Mouse (Mus musculus) liver, embryonic 15.5 days (tissue): ENCODE data around the gene Hoxd8. TPM values are rescaled to one million over a fixed set of nuclear protein-coding genes. Genes with fewer than 3 reads are reported as not detected.

Experiments
- ATAC-seq: fragments of 200-750 bp; cut with Nextera tagmentation; 2 replicates; pipeline ENCODE4 v1.8.0; 2017; ENCODE audit warnings: moderate number of reproducible peaks, mild to moderate bottlenecking, moderate library complexity; ENCODE audit not compliant: insufficient read depth
- H3K27ac ChIP-seq: fragments of 300-500 bp; sonication (generic); replicated peaks from 2 replicates; pipeline ENCODE4 v1.5.1; 2015; ENCODE audit warnings: mild to moderate bottlenecking, inconsistent platforms
- H3K27me3 ChIP-seq: fragments of 300-500 bp; sonication (generic); 2 replicates; pipeline ENCODE4 v1.6.1; 2015; ENCODE audit warnings: mild to moderate bottlenecking, inconsistent platforms
- H3K36me3 ChIP-seq: fragments of 300-500 bp; sonication (generic); replicated peaks from 2 replicates; pipeline ENCODE4 v1.6.1; 2015; ENCODE audit warnings: moderate library complexity, mild to moderate bottlenecking, inconsistent platforms
- H3K4me1 ChIP-seq: fragments of 300-500 bp; sonication (generic); replicated peaks from 2 replicates; pipeline ENCODE4 v1.6.1; 2015; ENCODE audit warnings: inconsistent platforms
- H3K4me2 ChIP-seq: fragments of 300-500 bp; sonication (generic); 2 replicates; pipeline ENCODE4 v1.6.1; 2015; ENCODE audit warnings: moderate library complexity, mild to moderate bottlenecking, inconsistent platforms
- H3K4me3 ChIP-seq: fragments of 300-500 bp; sonication (generic); replicated peaks from 2 replicates; pipeline ENCODE4 v1.5.1; 2015; ENCODE audit warnings: mild to moderate bottlenecking, inconsistent platforms
- H3K9ac ChIP-seq: fragments of 300-500 bp; sonication (generic); 2 replicates; pipeline ENCODE4 v1.6.1; 2015; ENCODE audit warnings: moderate library complexity, mild to moderate bottlenecking, inconsistent platforms
- H3K9me3 ChIP-seq: fragments of 300-500 bp; sonication (generic); replicated peaks from 2 replicates; pipeline ENCODE4 v1.6.1; 2016; ENCODE audit warnings: inconsistent platforms
- WGBS: fragments of 180-500 bp; shearing (Covaris S2); methylation state at CpG from one replicate; pipeline ENCODE4 v1.1.7; 2015; ENCODE audit warnings: mixed read lengths; ENCODE audit not compliant: insufficient replicate concordance; 5-methylcytosine and 5-hydroxymethylcytosine counted together
- polyA plus RNA-seq: library from polyadenylated mRNA; unstranded; fragments of >200 nt; fragmentation: Nextera tagmentation; extraction: Ambion mirVana; gene quantifications from 2 replicates; pipeline ENCODE4 v1.2.1, GENCODE M21; 2015

Gene Hoxd8
- polyA plus RNA-seq, 1 experiment from 2014 or later, result 0.05 TPM

DNA sequence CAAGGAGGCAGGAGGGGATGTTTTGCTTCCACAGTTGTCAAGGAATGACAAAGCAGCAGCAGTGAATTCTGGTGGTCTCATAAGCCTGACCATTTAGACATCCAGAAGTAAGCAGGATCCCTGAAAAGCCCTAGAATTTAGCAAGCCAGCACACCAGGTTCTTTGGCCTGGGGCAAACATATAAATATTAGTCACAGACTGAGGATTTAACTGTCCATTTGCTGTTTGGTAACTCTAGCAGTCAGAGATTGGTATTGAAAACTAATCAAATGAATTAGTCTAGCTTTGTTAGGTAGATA, 37.5 kb downstream of the Hoxd8 start:
- H3K4me2 ChIP-seq, result no peak overlapping the region
- H3K36me3 ChIP-seq, result no peaks in the 10 kb centered on the region
- ATAC-seq, result no peak
- no peak overlapping the region for H3K4me3 ChIP-seq
- H3K9me3 ChIP-seq, result no peaks in the 10 kb centered on the region
- peaks cover 99% of the 10 kb centered on the region for H3K27me3 ChIP-seq
- H3K4me1 ChIP-seq, result no peaks in the 10 kb centered on the region
- no peak overlapping the region for H3K27ac ChIP-seq
- no peak overlapping the region for H3K9ac ChIP-seq

DNA sequence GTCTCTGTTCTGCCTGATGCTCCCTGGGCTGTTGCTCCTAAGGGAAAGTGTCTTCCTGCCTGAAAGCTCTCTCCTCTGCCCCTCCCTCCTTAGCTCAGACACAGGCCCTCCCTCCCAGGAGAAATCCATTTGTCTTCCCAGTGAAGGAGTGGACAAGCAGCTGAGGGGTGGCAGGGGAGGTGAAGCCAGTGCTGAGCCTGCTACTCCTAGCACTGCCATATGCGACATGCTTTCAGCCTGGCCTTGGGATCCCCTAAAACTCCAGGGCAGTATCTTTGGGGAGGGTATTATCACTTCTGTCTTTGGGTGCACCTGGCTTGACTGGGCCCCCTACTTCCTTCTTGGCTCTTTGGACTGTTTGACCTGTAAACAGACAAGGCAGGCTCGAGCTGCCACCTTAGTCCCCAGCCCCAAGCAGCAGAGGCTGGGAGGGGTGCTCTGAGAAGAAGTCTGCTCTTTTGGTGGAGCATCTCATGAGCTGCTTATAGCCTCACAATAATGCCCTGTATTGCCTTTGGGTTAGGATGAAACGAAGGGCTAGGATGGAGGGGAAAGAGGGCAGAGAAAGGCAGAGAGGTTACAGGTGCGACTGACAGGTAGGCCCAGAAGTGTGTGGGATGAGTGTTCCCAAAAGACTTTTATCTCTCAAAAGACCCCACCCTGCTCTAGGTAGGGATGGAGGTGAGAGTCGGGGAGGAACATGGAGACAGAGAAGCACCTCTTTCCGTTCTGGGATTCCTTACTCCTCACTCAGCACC, 41.3 kb downstream of the Hoxd8 start:
- 11% methylated on average over 6 of the region's 6 CpGs for WGBS
- Histone ChIP-seq H3K4me1 (no peaks in the 10 kb centered on the region), H3K4me2 (no peak overlapping the region), H3K9me3 (no peaks in the 10 kb centered on the region), H3K9ac (no peak overlapping the region), H3K4me3 (no peak overlapping the region), H3K27me3 (peaks cover 99% of the 10 kb centered on the region), H3K36me3 (no peaks in the 10 kb centered on the region), H3K27ac (no peak overlapping the region)
- ATAC-seq, result no peak

DNA sequence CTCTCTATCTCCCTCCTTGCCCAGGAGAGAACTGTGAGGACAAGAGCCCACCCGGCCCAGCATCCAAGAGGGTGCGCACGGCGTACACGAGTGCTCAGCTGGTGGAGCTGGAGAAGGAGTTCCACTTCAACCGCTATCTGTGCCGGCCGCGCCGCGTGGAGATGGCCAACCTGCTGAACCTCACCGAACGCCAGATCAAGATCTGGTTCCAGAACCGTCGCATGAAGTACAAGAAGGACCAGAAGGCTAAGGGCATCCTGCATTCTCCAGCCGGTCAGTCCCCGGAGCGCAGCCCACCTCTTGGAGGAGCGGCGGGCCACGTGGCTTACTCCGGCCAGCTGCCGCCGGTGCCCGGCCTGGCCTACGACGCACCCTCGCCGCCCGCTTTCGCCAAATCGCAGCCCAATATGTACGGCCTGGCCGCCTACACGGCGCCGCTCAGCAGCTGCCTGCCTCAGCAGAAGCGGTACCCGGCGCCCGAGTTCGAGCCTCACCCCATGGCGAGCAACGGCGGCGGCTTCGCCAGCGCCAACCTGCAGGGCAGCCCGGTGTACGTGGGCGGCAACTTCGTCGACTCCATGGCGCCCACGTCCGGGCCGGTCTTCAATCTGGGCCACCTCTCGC, 42.0 kb downstream of the Hoxd8 start:
- no peaks in the 10 kb centered on the region for H3K4me1 ChIP-seq
- 6% methylated on average over 58 of the region's 58 CpGs for WGBS
- H3K9me3 ChIP-seq, result no peaks in the 10 kb centered on the region
- H3K4me3 ChIP-seq, result no peak overlapping the region
- no peak overlapping the region for H3K9ac ChIP-seq
- no peak overlapping the region for H3K27ac ChIP-seq
- ATAC-seq, result no peak
- H3K4me2 ChIP-seq, result no peak overlapping the region
- H3K36me3 ChIP-seq, result no peaks in the 10 kb centered on the region
- H3K27me3 ChIP-seq, result peaks cover 99% of the 10 kb centered on the region

DNA sequence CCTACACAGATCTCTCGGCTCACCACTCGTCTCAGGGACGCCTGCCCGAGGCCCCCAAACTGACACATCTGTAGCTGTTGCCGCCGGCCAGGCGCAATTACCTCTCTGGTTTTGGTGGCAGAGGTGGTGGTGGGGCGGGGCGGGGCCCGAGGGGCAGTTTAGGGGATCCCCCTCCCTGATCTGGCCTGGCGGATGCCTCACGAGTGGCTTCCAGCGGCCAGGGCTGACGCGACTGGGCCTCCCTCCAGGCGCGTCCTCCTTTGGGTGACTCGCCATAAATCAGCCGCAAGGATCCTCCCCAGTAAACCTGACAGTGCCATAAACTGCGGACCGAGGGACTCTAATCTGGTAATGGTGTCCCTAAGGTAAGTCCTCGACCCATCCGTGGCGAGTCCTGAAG, 42.6 kb downstream of the Hoxd8 start:
- no peaks in the 10 kb centered on the region for H3K4me1 ChIP-seq
- ATAC-seq, result no peak
- H3K27ac ChIP-seq, result no peak overlapping the region
- H3K9ac ChIP-seq, result no peak overlapping the region
- no peaks in the 10 kb centered on the region for H3K36me3 ChIP-seq
- H3K9me3 ChIP-seq, result no peaks in the 10 kb centered on the region
- H3K4me2 ChIP-seq, result no peak overlapping the region
- H3K4me3 ChIP-seq, result no peak overlapping the region
- WGBS, result 5% methylated on average over 24 of the region's 24 CpGs
- H3K27me3 ChIP-seq, result peaks cover 99% of the 10 kb centered on the region

DNA sequence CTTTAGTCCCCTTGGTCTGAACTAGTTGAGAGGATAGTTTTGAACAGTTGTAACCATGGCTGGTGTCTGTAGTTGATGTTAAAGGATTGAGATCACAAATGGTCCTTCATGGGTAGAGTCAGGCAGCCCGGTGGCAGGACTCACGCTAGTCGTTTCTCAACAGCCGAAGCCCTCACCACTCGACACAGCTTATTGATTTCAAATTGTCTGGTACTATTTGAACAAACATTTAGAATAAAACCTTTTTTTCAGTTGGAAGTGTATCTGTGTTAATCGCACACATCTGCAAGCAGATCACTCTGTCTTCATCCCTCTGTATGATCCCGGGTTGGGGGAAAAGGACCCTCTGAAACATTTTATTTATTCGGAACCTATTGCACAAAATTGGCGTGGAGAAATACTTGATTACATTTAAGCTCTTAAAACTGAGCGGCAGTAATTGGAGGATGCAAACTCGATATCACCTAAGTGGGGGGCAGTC, 43.3 kb downstream of the Hoxd8 start:
- Histone ChIP-seq H3K9me3 (no peaks in the 10 kb centered on the region), H3K9ac (no peak overlapping the region), H3K4me3 (no peak overlapping the region), H3K27me3 (peaks cover 99% of the 10 kb centered on the region), H3K36me3 (no peaks in the 10 kb centered on the region), H3K27ac (no peak overlapping the region), H3K4me2 (no peak overlapping the region), H3K4me1 (no peaks in the 10 kb centered on the region)
- ATAC-seq, result no peak
- WGBS, result 22% methylated on average over 11 of the region's 11 CpGs

DNA sequence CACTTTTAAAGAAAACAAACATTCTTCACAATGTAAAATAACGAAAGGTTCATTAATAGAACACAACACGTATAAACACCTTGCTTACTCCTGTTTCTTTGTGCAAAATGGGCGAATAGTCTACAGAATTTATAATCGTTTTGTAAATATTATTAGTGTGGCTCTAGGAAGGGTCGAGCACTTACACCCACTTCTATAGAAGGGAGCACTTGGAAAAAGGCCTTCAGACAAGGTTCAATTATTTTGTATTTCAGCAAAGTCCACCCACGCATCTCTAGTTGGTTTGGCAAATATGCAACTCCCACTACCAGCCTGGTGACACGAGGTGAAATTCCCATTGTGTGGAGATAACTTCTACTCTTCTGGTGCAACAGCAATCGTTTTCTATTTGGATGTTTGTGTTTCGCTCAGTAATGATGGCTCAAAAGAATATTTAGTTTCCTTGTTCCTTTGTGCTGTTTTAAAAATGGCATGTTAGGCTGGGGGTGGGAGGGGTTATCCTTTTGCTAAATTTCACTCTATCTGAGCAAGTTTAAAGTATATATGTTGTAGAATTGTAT, 44.1 kb downstream of the Hoxd8 start:
- no peak overlapping the region for H3K9ac ChIP-seq
- ATAC-seq, result no peak
- WGBS, result 13% methylated on average over 9 of the region's 9 CpGs
- H3K4me2 ChIP-seq, result no peak overlapping the region
- peaks cover 100% of the 10 kb centered on the region for H3K27me3 ChIP-seq
- H3K4me1 ChIP-seq, result no peaks in the 10 kb centered on the region
- no peaks in the 10 kb centered on the region for H3K9me3 ChIP-seq
- no peak overlapping the region for H3K4me3 ChIP-seq
- H3K27ac ChIP-seq, result no peak overlapping the region
- no peaks in the 10 kb centered on the region for H3K36me3 ChIP-seq

DNA sequence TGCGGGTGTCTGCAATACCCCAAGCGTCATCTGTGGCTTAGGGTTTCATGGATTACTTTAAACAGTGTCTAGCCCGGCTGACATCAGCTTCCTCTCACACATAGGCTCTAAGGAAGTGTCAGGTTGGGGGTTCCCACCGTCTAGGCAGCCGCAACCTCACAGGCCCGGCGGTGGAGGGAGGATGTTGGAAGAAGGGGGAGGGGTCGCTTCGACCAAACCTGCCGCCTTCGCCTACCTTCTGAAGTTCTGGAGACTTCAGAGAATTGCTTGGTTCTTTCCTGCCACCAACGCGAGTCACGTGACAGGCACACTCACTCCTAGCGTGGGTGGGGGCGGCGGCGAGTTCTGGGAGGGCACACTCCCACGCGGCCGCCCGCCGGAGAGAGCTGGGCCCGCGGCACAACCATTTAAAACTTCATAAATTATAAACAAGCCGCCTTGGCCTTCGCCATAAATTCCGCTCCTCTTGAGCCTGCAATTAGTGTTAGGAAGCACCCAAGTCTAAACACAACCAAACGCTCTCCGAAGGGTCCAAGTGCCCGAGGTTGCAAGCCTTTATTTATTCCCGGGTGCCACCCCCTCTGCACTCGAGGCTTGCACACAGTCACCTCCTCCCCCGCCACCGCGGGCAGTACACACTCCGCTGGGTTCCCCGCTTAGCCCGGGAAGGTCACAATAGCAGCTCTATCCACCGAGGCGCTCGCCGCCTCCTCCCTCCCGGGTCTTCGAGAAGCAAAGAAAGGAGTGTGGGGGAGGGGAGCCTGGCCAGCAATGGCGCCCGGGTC, 45.1 kb downstream of the Hoxd8 start:
- Histone ChIP-seq H3K9ac (no peak overlapping the region), H3K4me1 (no peaks in the 10 kb centered on the region), H3K4me2 (no peak overlapping the region; the same call in 1 of the 2 replicates), H3K36me3 (no peaks in the 10 kb centered on the region), H3K9me3 (no peaks in the 10 kb centered on the region), H3K27me3 (peaks cover 100% of the 10 kb centered on the region), H3K27ac (no peak overlapping the region), H3K4me3 (no peak overlapping the region)
- 2% methylated on average over 47 of the region's 47 CpGs for WGBS
- ATAC-seq, result no peak

DNA sequence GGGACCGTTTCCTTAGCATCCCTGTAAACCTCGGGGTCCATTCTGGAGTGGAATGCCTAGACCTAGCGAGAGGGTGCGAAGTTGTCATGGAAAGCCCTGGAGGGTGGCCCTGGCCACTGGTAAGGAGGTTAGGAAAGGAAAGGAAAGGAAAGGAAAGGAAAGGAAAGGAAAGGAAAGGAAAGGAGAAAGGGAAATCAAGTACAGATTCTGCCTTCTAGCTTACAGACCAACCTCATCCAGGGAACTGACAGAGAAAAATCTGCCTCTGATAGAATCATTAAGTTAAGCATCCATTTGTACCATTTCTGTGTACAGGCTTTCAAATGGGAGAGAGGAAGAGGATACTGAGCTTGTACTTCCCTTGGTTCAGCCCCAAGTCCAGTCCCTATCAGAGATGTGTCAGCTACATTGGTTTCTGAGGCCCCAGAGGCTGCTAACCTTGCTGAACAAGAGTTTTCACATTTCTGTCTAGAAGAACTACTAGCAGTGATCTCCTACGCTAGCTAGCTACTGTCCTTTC, 46.4 kb downstream of the Hoxd8 start:
- H3K27me3 ChIP-seq, result peaks cover 99% of the 10 kb centered on the region

DNA sequence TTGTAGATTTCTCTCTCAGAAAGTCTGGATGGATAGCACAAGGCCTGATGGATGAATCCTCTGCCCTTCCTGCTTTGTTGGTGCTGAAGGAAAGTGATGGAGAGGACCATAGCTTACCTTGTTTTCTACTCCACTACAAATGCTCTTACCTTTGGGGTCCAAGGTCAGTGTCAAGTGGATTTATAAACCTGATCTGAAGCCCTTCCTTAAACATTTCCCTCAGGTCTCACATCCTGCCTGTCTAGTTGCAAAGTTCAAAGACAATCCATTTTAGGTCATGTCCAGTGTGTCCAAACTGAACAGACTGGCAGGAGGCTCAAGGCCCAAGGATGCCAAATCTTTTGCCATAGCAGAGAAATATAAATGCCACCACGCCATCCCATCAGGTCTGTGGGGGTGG, 47.4 kb downstream of the Hoxd8 start:
- 27% methylated on average over 1 of the region's 1 CpGs for WGBS
- Histone ChIP-seq H3K9ac (no peak overlapping the region), H3K36me3 (no peaks in the 10 kb centered on the region), H3K4me1 (no peaks in the 10 kb centered on the region), H3K27ac (no peak overlapping the region), H3K4me2 (no peak overlapping the region), H3K27me3 (peaks cover 98% of the 10 kb centered on the region), H3K4me3 (no peak overlapping the region), H3K9me3 (no peaks in the 10 kb centered on the region)
- no peak for ATAC-seq

More for the DNA sequence above, 46.4 kb downstream of the Hoxd8 start:
- ATAC-seq, result no peak
- 22% methylated on average over 5 of the region's 5 CpGs for WGBS
- Histone ChIP-seq H3K9me3 (no peaks in the 10 kb centered on the region), H3K27ac (no peak overlapping the region), H3K9ac (no peak overlapping the region), H3K36me3 (no peaks in the 10 kb centered on the region), H3K4me3 (no peak overlapping the region), H3K4me2 (no peak overlapping the region), H3K4me1 (no peaks in the 10 kb centered on the region)

DNA sequence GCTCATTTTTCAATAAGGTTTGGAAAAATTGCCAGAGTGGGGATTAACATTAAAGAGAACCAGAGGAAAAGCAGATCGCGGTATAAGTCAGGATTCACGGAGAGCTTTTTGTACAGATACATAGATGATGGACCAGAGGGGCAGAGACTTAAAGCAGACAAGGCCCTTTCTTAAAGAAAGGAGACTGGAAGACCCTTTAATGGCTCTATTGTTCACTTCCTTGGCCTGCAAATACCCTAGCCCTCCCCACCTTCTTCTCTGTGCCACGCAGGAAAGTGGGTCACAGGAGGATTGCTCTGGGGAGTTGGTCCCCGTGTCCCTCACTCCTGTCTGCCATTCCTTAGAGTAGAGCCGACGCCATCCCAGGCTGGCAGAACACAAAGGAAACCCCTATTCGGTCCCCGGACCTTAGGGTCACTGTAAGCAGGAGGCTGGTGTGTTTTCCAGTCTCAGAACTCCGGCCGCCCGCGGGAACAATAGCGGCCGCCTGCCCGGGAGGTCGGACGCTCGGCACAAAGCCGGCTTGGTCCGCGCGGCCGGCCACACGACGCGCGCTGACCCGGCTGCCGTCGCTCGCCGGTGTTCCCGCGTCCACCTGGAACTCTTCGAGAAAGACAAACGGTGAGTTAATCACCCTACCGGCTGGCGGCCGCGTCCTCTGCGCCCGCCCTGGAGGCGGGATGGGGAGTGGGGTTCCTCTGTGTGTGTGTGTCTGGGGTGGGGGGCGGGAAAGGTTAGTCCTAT, 48.2 kb downstream of the Hoxd8 start:
- WGBS, result 4% methylated on average over 45 of the region's 45 CpGs
- Histone ChIP-seq H3K4me2 (no peak overlapping the region), H3K9ac (no peak overlapping the region), H3K27me3 (peaks cover 97% of the 10 kb centered on the region), H3K4me1 (no peaks in the 10 kb centered on the region), H3K27ac (no peak overlapping the region), H3K9me3 (no peaks in the 10 kb centered on the region), H3K36me3 (no peaks in the 10 kb centered on the region), H3K4me3 (no peak overlapping the region)
- no peak for ATAC-seq
